Mouse (Mus musculus) embryonic fibroblast, embryonic 13.5 days (primary cell): ENCODE measurements around the gene Arhgap33. TPM values are rescaled to one million over a fixed set of nuclear protein-coding genes. Genes with fewer than 3 reads are reported as not detected.

Source experiments
- H3K27ac ChIP-seq: 2 replicates; pipeline ENCODE4 v1.5.1; 2012; ENCODE audit warnings: low read length, control low read depth, inconsistent platforms; ENCODE audit not compliant: insufficient read depth
- H3K4me1 ChIP-seq: 2 replicates; pipeline ENCODE4 v1.6.1; 2011; ENCODE audit warnings: low read length; ENCODE audit not compliant: control insufficient read depth, insufficient read depth
- H3K4me3 ChIP-seq: 2 replicates; pipeline ENCODE4 v1.5.1; 2011; ENCODE audit warnings: mild to moderate bottlenecking, control low read depth, low read length; ENCODE audit not compliant: insufficient read depth
- CTCF ChIP-seq: IDR thresholded peaks from 2 replicates; pipeline ENCODE4 v1.5.1; 2011; ENCODE audit warnings: mild to moderate bottlenecking, control low read depth, low read length, moderate library complexity, borderline replicate concordance; ENCODE audit not compliant: insufficient read depth
- POLR2A ChIP-seq: IDR thresholded peaks from 2 replicates; pipeline ENCODE4 v1.6.1; 2011; ENCODE audit warnings: low read depth, mild to moderate bottlenecking, control low read depth, low read length, moderate library complexity
- polyA plus RNA-seq: library from polyadenylated mRNA; stranded (reverse); fragments of >200 nt; gene quantifications from 2 replicates; pipeline ENCODE4 v1.2.4, GENCODE M21; 2011; ENCODE audit warnings: low read depth; ENCODE audit not compliant: missing spikeins, insufficient read length

Arhgap33 gene
- polyA plus RNA-seq, 1 experiment = 7.1 TPM

DNA sequence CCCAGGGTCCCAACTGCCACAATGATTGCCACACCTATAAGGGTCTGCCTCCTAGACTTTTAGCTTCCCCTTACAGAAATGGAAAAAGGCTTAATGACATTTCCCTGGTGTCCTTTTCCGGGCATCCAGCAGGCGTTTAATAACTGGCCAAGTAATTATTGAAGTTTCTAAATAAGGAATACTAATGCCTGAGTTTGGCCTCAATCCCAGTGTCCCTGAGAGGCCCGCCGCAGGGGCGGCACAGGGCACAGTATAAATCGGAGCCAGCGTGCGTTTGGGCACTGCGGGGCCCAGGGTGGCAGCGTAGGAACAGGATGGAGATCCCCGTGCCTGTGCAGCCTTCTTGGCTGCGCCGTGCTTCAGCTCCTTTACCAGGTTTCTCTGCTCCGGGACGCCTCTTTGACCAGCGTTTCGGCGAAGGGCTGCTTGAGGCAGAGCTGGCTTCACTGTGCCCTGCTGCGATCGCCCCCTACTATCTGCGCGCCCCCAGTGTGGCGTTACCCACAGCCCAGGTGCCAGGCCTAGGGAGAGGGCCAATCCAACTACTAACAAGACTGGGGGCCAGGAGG is 18.2 kb upstream of the Arhgap33 start:
- peaks cover 3% of the 10 kb centered on the region; the same call in 1 of the 2 replicates for H3K4me1 ChIP-seq
- TF ChIP-seq CTCF = no peak
- peak; percentile 95 for TF ChIP-seq POLR2A
- H3K27ac ChIP-seq = peak overlapping the region; percentile 96
- H3K4me3 ChIP-seq = peak overlapping the region; percentile 48

DNA sequence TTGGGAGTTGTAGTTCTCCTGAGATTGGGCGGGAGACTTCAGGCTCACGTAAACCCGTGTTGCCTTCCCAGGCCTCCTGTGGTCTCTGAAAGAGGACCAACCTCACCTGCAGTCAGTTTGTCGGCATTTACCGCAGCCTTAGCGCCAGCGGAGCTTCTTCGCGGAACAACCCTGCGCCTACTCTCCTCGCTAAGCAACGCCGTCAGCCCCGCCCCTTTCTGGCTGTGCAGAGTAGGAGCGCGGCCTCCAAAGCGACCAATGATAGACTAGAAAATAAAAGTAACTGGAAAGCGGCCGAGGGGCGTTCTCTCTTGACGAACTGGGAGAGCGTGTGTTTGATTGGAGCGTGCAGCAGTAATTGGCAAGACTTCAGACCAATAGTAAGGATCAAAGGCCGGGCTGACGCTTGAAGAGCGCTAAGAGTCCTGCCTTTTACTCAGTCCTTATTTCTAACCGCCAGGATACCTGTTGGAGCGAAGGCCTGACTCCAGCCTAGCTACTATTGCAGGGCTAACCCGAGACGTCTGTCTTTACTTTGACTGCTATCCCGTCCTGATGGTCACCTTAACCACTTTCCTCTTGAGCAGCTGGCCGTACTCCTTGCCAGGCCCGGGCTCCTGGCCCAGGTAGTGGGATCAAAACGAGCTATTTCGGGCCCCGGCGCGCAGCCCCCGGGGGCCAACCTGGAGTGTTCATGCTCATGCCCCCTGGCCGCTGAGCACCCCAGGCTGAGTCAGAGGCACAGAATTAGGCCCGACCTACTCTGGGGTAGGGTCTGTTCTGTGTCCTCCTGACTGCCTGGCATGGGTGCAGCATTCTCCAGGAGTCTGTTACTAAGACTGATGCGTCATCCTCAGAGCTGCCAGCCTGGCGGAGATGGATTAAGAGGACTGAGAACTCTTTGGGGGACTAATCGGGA is 17.5 kb upstream of the Arhgap33 start, which contains the start of the genes Hspb6 and Proser3:
Hspb6 (plus strand) TSS at position 77 of the 919 bp plus-strand sequence.
Proser3 (minus strand) TSS at position 198 of the 919 bp plus-strand sequence.
- H3K27ac ChIP-seq = peak within 1 kb of the TSS; percentile 96
- H3K4me1 ChIP-seq = no peaks in the 10 kb centered on the region
- TF ChIP-seq CTCF = no peak
- peak; percentile 96 for TF ChIP-seq POLR2A
- peak within 1 kb of the TSS; percentile 88 for H3K4me3 ChIP-seq

DNA sequence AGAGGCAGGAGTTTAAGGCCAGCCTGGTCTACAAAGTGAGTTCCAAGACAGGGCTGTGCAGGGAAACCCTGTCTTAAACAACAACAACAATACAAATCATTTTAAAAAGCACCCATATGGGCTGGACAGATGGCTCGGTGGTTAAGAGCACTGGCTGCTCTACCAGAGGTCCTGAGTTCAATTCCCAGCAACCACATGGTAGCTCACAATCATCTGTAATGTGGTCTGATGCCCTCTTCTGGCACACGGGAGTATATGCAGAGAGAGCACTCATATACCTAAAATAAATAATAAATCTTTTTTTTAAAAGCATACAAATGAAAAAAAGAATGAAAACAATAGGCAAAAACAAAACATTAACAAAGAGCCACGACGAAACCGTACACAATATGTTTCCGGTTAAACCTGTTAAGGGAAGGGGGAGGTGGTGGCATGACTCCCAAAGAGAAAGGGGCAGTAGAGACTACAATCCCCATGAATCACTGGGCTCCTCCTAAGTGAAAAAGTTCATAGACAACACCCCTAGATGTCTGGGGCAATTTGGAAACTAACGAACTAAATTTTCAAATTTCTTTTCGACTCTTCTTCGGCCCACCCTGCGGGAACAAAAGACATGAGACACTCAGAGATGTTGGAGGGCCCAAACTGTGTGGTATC is 16.7 kb upstream of the Arhgap33 start:
- no peaks in the 10 kb centered on the region for H3K4me1 ChIP-seq
- no peak for TF ChIP-seq CTCF
- no peak for TF ChIP-seq POLR2A
- H3K4me3 ChIP-seq = peak overlapping the region; percentile 88
- peak overlapping the region; percentile 91 for H3K27ac ChIP-seq

DNA sequence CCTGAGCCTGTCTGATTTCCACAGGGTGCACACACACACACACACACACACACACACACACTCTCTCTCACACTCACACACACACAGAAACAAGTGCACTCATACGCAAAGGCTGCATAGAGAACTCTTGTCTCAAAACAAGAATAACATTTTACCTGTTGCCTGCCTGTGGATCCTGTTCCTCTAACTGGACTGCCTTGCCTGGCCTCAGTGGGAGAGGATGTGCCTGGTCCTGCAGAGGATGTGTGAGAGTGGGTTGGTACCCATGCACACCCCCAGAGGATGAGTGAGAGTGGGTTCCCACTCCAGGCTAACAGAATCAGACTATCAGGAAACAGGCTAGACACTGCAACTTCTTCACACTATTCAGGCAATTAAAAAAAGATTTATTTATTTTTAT is 15.7 kb upstream of the Arhgap33 start:
- no peak overlapping the region for H3K4me3 ChIP-seq
- no peak overlapping the region for H3K27ac ChIP-seq
- TF ChIP-seq POLR2A (no peak), CTCF (no peak)
- no peaks in the 10 kb centered on the region for H3K4me1 ChIP-seq

GRCm38 (mm10) chr7:30549880-30550279 is 15.0 kb upstream of the Arhgap33 start:
- TF ChIP-seq POLR2A (no peak), CTCF (no peak)
- Histone ChIP-seq H3K27ac (no peak overlapping the region), H3K4me3 (no peak overlapping the region), H3K4me1 (no peaks in the 10 kb centered on the region)

- no peak for TF ChIP-seq CTCF
- TF ChIP-seq POLR2A = no peak
- no peaks in the 10 kb centered on the region for H3K4me1 ChIP-seq
- no peak overlapping the region for H3K4me3 ChIP-seq
- no peak overlapping the region for H3K27ac ChIP-seq
Measured at GRCm38 (mm10) chr7:30544327-30544726, 9.5 kb upstream of the Arhgap33 start.

GRCm38 (mm10) chr7:30540572-30540971 is 5.7 kb upstream of the Arhgap33 start:
- TF ChIP-seq POLR2A (no peak), CTCF (no peak)
- Histone ChIP-seq H3K4me3 (no peak overlapping the region), H3K27ac (no peak overlapping the region), H3K4me1 (no peaks in the 10 kb centered on the region)

DNA sequence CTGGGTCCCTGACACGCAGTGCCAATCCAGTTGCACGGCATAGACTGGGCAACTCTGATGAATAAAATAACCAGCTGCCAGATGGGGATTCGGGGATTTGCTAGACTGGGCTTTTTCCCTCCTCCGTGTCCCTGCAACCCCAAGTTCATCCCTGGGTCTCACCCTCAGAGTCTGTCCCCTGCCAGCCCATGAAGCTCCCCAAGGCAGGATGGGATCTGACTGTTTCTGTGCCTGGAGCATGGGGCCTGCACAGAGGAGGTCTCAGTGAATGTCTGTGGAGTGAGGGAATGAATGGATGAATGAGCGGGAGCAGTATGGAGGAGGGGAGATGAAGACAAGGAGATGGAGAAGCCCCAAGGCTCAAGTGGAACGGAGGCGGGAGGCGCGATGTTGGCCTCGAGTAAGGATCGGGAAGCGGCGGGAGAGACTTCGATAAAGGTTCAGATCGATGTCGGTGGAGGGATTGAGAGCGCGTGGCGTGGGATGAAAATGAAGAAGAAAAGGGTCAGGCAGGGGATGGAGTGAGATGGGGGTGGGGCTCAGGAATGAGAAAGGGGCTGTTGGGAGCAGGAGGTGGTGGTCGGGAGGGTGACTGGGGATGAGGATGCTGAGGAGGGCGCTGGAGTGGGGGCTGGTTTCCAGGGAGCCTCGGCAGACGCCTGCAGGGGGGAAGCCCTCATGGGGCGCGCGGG is 773 bp downstream of the Arhgap33 start:
- Histone ChIP-seq H3K4me1 (peaks cover 3% of the 10 kb centered on the region; the same call in 1 of the 2 replicates), H3K4me3 (peak overlapping the region; percentile 53), H3K27ac (no peak overlapping the region)
- TF ChIP-seq POLR2A (no peak), CTCF (no peak)

DNA sequence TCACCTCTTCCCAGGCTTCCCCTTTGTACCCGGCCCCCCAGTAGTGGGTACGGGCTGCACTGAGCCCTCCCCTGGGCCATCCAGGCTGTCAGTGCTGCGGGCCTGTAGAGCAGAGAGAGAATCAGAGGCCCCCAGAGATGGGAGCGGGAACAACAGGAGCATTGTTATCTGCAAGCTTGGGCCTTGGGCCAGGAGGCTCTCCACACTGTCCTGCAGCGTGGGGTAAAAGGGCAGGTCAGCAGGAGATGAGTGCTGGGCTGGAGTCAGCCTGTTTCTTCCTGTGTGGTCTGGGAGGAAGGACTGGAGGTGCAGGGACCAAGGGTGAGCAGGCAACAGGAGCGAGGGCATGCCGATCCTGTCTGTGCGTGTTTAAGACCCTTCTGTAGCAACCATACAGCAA is 1.9 kb downstream of the Arhgap33 start:
- Histone ChIP-seq H3K27ac (no peak overlapping the region), H3K4me3 (no peak overlapping the region), H3K4me1 (peaks cover 3% of the 10 kb centered on the region; the same call in 1 of the 2 replicates)
- TF ChIP-seq CTCF (no peak), POLR2A (no peak)
